Mouse (Mus musculus): Measurements from ENCODE around the gene Slc4a4. TPM values are rescaled to one million over a fixed set of nuclear protein-coding genes. Genes with fewer than 3 reads are reported as not detected.

Slc4a4 gene
- under 1 TPM; 0.09 to 0.24 TPM for total RNA-seq (2023)

DNA sequence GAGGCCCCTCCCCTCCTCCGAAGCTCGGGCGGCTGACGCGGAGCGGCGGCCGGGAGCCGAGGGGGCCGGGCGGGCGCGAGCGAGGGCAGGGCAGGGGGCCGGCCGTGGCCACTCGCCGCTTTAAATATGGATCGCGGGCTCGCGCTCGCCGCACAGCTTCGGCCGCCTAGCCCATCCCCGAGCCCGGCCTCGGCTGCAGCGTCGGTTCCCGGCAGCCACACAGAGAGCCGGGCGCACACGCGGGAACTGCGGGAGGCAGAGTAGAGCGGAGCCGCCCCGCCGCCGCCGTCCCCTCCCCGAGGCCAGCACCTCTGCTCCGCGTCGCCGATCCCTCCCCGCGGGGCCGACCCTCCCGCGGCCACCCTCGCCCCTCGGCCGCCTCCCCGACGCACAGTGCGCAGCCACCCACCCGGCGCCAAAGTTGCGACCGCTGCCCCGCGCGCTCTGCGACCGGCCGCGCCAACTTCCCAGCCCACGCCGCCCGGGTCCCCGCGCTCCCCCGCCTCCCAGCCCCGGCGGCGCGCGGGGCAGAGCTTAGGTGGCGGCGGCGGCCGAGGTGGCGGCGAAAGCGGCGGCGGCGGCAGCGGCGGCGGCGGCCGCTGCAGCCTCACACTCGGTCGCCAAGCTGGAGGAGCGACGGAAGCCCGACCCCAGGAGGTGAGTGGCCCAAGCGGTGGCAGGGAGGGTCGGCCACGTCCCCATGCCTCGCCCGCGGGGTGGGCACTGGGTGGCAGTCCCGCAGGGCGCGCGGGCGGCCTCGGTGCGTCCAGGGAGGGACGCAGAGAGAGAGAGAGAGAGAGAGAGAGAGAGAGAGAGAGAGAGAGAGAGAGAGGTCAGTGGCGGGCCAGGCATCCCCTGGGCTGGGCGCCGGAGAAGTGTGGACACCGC, at the start of gene Slc4a4:
Gene Slc4a4, plus strand, starts transcription at position 151 of the 888 bp plus-strand sequence.

Other genes starting within 250 kb of the Slc4a4 start
- 10 to 100 TPM; 51.6 to 54.2 TPM for gene Grsf1, start 210.6 kb upstream of the Slc4a4 start, total RNA-seq (2023)
- 10 to 100 TPM; 25.6 to 28.4 TPM for gene Mob1b, start 166.0 kb upstream of the Slc4a4 start, total RNA-seq (2023)
- gene Dck, start 121.8 kb upstream of the Slc4a4 start, total RNA-seq (2023): 10 to 100 TPM; 27.0 to 28.2 TPM